9 mouse cellular contexts compared by ENCODE assay signal in the genomic region with DNA sequence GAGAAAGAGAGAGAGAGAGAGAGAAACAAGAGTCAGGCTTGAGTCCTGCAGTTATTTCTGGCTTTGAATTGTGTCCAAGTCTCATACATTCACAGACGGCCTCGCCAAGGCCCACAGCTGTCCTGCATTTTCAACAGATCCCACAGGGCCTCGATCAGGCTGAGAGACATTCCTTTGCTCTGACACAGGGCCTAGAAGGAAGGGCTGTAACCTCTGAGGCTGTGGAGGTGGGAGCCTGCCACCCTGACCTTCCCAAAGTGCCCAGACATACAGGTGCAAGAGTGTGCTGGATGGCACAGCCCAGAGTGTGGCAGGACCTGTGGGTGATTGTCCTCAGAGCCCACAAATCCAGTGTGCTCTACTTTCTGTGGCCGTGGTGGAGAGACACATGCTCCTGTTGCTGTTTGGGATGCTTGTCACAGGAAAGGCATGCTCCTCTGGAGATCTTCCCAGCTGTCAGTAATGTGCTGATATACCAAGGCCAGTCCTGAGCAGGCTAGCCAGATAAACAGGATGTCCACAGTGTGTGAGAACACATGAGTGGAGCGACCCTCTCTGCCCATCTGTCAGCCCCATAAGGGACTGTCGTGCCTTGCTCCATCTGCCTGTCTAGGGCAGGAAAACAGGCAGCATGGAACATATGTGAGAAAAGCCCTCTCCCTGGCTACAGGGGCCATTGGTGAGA.
DNase-seq lines count a peak whose midpoint lies in the region; ATAC-seq and TF ChIP-seq lines count a peak whose summit lies in the region.
"Had no signal": no experiment of that assay in that cellular context is flagged by ENCODE, and none has a peak within 500 bp of the region (broad histone marks: within the 10 kb centered on the region; RNA-seq: fewer than 3 reads in every experiment).

No protein-coding gene starts in this region.

- TF ChIP-seq EP300 in stomach, postnatal 0 days (optimal IDR thresholded peaks at IDR 0.05): no peak

- H3K4me1 ChIP-seq in heart, embryonic 16.5 days (ENCODE audit: control insufficient read depth, insufficient read depth, low read length): peaks cover 21% of the 10 kb centered on the region
- H3K4me1 ChIP-seq in stomach, postnatal 0 days (replicated peaks; ENCODE audit: control insufficient read depth, insufficient read depth): peaks cover 7% of the 10 kb centered on the region; the same call in 1 of the 2 replicates

- H3K9me3 ChIP-seq in heart, embryonic 16.5 days (replicated peaks; ENCODE audit: control insufficient read depth, low read length): no peaks in the 10 kb centered on the region
- H3K9me3 ChIP-seq in stomach, postnatal 0 days (ENCODE audit: control insufficient read depth, low read length): no peaks in the 10 kb centered on the region

- peak overlapping the region; percentile 59 for H3K9ac ChIP-seq in heart, embryonic 16.5 days (ENCODE audit: low read length)
- 0 out of 2 replicates have a peak overlapping the region, but pooled peaks have one; percentile 27 for H3K9ac ChIP-seq in stomach, postnatal 0 days (ENCODE audit: low read length)

- no peak overlapping the region for H3K4me3 ChIP-seq in heart, embryonic 16.5 days (ENCODE audit: low read length)
- H3K4me3 ChIP-seq in stomach, postnatal 0 days (ENCODE audit: low read depth, low read length): no peak overlapping the region
- H3K4me3 ChIP-seq: erythroblast, embryonic 14.5 days had no signal

- H3K27me3 ChIP-seq in heart, embryonic 16.5 days (ENCODE audit: control insufficient read depth, insufficient read depth, low read length): no peaks in the 10 kb centered on the region
- no peaks in the 10 kb centered on the region for H3K27me3 ChIP-seq in stomach, postnatal 0 days (ENCODE audit: control insufficient read depth, insufficient read depth, low read length)

- H3K27ac ChIP-seq in heart, embryonic 16.5 days (ENCODE audit: low read length): peak overlapping the region; percentile 99
- peak overlapping the region; percentile 87 for H3K27ac ChIP-seq in stomach, postnatal 0 days (replicated peaks)

- DNase-seq in layer of hippocampus, adult 8-10 months (ENCODE audit: low spot score in 2 of 2): peak; percentile 24 to 25
- no peak for DNase-seq in layer of hippocampus, postnatal 36 days
- peak; percentile 96 for DNase-seq in fibroblast of lung, adult 2 months (ENCODE audit: low read depth)
- peak; percentile 81 for DNase-seq in kidney, postnatal 10 days
- DNase-seq in lung, postnatal 4 days: peak; percentile 74 to 92
- peak; percentile 45 for DNase-seq in stomach, postnatal 0 days (ENCODE audit: low spot score)

- ATAC-seq in heart, embryonic 16.5 days (replicated peaks; ENCODE audit: extremely low read depth, insufficient read depth, low FRiP score): peak; percentile 94
- peak; percentile 90 for ATAC-seq in stomach, postnatal 0 days (ENCODE audit: low FRiP score, low TSS enrichment)
- no peak for ATAC-seq in megakaryocyte-erythroid progenitor cell, adult 5-6 weeks (replicated peaks; ENCODE audit: low FRiP score, low TSS enrichment, poor library complexity, severe bottlenecking)

- WGBS in heart, embryonic 16.5 days: 8% methylated on average over 6 of the region's 6 CpGs
- 33% methylated on average over 6 of the region's 6 CpGs for WGBS in stomach, postnatal 0 days

- no peaks in the 10 kb centered on the region for H3K36me3 ChIP-seq in heart, embryonic 16.5 days (ENCODE audit: control insufficient read depth, insufficient read depth)
- no peaks in the 10 kb centered on the region for H3K36me3 ChIP-seq in stomach, postnatal 0 days (ENCODE audit: control insufficient read depth, insufficient read depth, low read length)

- TF ChIP-seq CTCF in stomach, postnatal 0 days (IDR thresholded peaks at IDR 0.05; ENCODE audit: low read depth): peak; percentile 30; the same call in 1 of the 2 replicates

- peak overlapping the region; percentile 5; the same call in 1 of the 2 replicates for H3K4me2 ChIP-seq in heart, embryonic 16.5 days (ENCODE audit: low read depth, low read length)
- no peak overlapping the region for H3K4me2 ChIP-seq in stomach, postnatal 0 days (replicated peaks; ENCODE audit: low read depth)

Comparison
In these comparisons a context has a peak if more than half of its experiments do, and no peak if none do; other contexts are left out.
1. DNase-seq: peak in layer of hippocampus, adult 8-10 months (2 of 2), fibroblast of lung, adult 2 months (single experiment), kidney, postnatal 10 days (single experiment), lung, postnatal 4 days (2 of 2) and stomach, postnatal 0 days (single experiment); none in layer of hippocampus, postnatal 36 days (0 of 2).